Mouse (Mus musculus) heart, postnatal 0 days (tissue): ENCODE measurements around the gene Cx3cr1. TPM values are rescaled to one million over a fixed set of nuclear protein-coding genes. Genes with fewer than 3 reads are reported as not detected.

Experiments used
- ATAC-seq: fragments of 200-750 bp; cut with Nextera tagmentation; 2 replicates; pipeline ENCODE4 v1.8.0; 2017; ENCODE audit warnings: low read depth, moderate number of reproducible peaks, moderate library complexity; ENCODE audit not compliant: insufficient read depth
- DNase-seq: peaks from one replicate; pipeline ENCODE4 v3.0.0-alpha.2; 2016; ENCODE audit warnings: low spot score
- H3K27ac ChIP-seq: fragments of 300-500 bp; sonication (generic); 2 replicates; pipeline ENCODE4 v1.5.1; 2014; ENCODE audit warnings: low read depth, mild to moderate bottlenecking
- H3K27me3 ChIP-seq: fragments of 300-500 bp; sonication (generic); 2 replicates; pipeline ENCODE4 v1.6.1; 2014; ENCODE audit warnings: low read length, mixed read lengths; ENCODE audit not compliant: control insufficient read depth, insufficient read depth
- H3K36me3 ChIP-seq: fragments of 300-500 bp; sonication (generic); replicated peaks from 2 replicates; pipeline ENCODE4 v1.6.1; 2014; ENCODE audit warnings: low read length, mixed read lengths; ENCODE audit not compliant: control insufficient read depth, insufficient read depth
- H3K4me1 ChIP-seq: fragments of 300-500 bp; sonication (generic); 2 replicates; pipeline ENCODE4 v1.6.1; 2014; ENCODE audit warnings: antibody characterized with exemption; ENCODE audit not compliant: control insufficient read depth, insufficient read depth
- H3K4me2 ChIP-seq: fragments of 300-500 bp; sonication (generic); 2 replicates; pipeline ENCODE4 v1.6.1; 2014; ENCODE audit warnings: low read depth, mild to moderate bottlenecking, low read length, moderate library complexity
- H3K4me3 ChIP-seq: fragments of 300-500 bp; sonication (generic); 2 replicates; pipeline ENCODE4 v1.5.1; 2014; ENCODE audit warnings: low read depth, low read length
- H3K9ac ChIP-seq: fragments of 300-500 bp; sonication (generic); replicated peaks from 2 replicates; pipeline ENCODE4 v1.6.1; 2014; ENCODE audit warnings: low read depth, low read length, mixed read lengths
- H3K9me3 ChIP-seq: fragments of 300-500 bp; sonication (generic); replicated peaks from 2 replicates; pipeline ENCODE4 v1.6.1; 2016; ENCODE audit warnings: low read length; ENCODE audit not compliant: control insufficient read depth
- CTCF ChIP-seq: IDR thresholded peaks from 2 replicates; pipeline ENCODE4 v1.5.1; 2016; ENCODE audit warnings: antibody characterized with exemption, control low read depth, low read depth
- EP300 ChIP-seq: IDR thresholded peaks from 2 replicates; pipeline ENCODE4 v1.6.1; 2016; ENCODE audit warnings: antibody characterized with exemption, low read depth
- WGBS: fragments of 180-500 bp; shearing (Covaris S2); extraction: QIAGEN DNeasy Blood & Tissue Kit; methylation state at CpG from one replicate; pipeline ENCODE4 v1.1.7; 2014; 5-methylcytosine and 5-hydroxymethylcytosine counted together
- polyA plus RNA-seq: library from polyadenylated mRNA; unstranded; fragments of >200 nt; fragmentation: Nextera tagmentation; extraction: Ambion mirVana; gene quantifications from 2 replicates; pipeline ENCODE4 v1.2.1, GENCODE M21; 2015
- total RNA-seq: library from RNA; depleted of rRNA; stranded (reverse); fragments of >200 nt; gene quantifications from 2 replicates; pipeline ENCODE4 v1.2.3, GENCODE M21; 2014; ENCODE audit warnings: low replicate concordance

Cx3cr1 gene
- total and polyA plus RNA-seq, 2 experiments from 2014 or later, result 4.7 to 5.2 TPM

DNA sequence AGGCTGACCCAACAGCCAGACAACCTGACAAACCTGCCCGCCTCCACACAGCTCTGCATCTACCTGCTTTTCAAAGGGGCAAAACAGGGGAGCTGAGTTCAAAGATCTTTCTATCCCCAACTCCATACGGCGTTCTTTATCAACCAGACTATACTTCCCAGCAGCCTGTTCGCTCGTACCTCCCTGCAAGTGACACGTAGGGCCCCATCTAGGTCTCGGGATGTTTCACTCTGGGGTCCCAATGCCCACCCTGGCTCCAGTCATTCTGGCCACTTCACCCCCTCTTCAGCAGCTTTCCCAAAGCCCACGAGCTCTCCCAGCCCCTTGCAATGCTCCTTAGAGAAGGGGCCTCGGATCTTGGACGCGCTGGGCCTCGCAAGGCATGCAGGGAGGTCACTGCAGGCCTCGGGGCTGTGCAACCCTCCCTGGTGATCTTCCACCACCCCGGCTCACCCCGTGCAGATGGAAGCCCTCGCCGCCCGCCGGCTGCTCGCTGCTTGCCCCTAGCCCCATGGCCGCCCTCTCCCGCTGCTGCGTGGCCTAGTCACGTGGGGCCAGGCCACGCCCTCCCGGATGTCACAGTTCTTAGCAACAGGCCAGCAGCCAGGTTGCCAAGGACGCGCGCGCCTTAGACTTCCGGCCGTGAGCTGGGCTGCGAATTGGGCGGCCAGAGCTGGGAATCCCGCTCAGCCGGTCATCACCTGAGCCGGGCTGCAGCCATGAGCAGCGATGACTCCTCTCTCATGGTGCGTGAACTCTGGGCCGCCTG lies 132.5 kb downstream of the Cx3cr1 start, which contains the start of the genes Gorasp1 and Ttc21a:
Gorasp1 (minus strand) TSS at position 561 of the 769 bp plus-strand sequence.
Ttc21a (plus strand) TSS at position 602 of the 769 bp plus-strand sequence.
- Histone ChIP-seq H3K36me3 (peaks cover 4% of the 10 kb centered on the region; the same call in 1 of the 2 replicates), H3K4me2 (peak within 1 kb of the TSS; percentile 98), H3K4me1 (peaks cover 13% of the 10 kb centered on the region; the same call in 1 of the 2 replicates), H3K4me3 (peak within 1 kb of the TSS; percentile 79), H3K9ac (peak within 1 kb of the TSS; percentile 84), H3K9me3 (no peaks in the 10 kb centered on the region), H3K27ac (peak within 1 kb of the TSS; percentile 79), H3K27me3 (no peaks in the 10 kb centered on the region)
- TF ChIP-seq CTCF (peak; percentile 18; the same call in 1 of the 2 replicates), EP300 (no peak)
- peak; percentile 88 for DNase-seq
- WGBS, result 1% methylated on average over 40 of the region's 40 CpGs
- peak; percentile 97 for ATAC-seq

DNA sequence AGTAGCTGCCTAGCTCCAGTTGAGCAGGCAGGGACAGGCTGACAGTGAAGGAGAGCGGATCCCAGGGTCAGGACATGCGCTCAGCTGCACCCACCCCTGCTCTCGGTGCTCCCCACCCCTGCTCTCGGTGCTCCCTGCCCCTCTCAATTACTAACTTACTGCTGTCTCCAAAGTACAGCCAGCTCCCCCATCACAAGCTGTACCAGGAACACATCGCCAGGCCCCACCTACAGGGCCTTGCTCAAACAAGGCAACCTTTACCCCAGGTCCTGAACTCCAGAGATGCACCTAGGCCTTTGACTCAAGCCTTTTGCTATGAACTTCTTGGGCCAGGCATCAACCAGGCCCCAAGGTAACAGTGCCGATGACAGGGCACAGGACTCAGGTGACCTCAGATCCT lies 136.0 kb downstream of the Cx3cr1 start:
- Histone ChIP-seq H3K9me3 (no peaks in the 10 kb centered on the region), H3K9ac (no peak overlapping the region), H3K36me3 (peaks cover 12% of the 10 kb centered on the region; the same call in 1 of the 2 replicates), H3K27me3 (no peaks in the 10 kb centered on the region), H3K4me1 (peaks cover 13% of the 10 kb centered on the region; the same call in 1 of the 2 replicates), H3K4me3 (no peak overlapping the region), H3K4me2 (no peak overlapping the region), H3K27ac (no peak overlapping the region)
- TF ChIP-seq EP300, result no peak
- no peak for TF ChIP-seq CTCF
- 91% methylated on average over 6 of the region's 6 CpGs for WGBS
- DNase-seq, result no peak
- no peak for ATAC-seq

GRCm38 (mm10) chr9:119932358-119932757 lies 137.3 kb downstream of the Cx3cr1 start:
- Histone ChIP-seq H3K4me2 (no peak overlapping the region), H3K36me3 (peaks cover 26% of the 10 kb centered on the region), H3K4me1 (peaks cover 9% of the 10 kb centered on the region; the same call in 1 of the 2 replicates), H3K27ac (no peak overlapping the region), H3K27me3 (no peaks in the 10 kb centered on the region), H3K4me3 (no peak overlapping the region), H3K9me3 (no peaks in the 10 kb centered on the region), H3K9ac (no peak overlapping the region)
- DNase-seq (no peak), ATAC-seq (no peak)
- TF ChIP-seq CTCF, result no peak
- no peak for TF ChIP-seq EP300
- WGBS, result 87% methylated on average over 12 of the region's 12 CpGs

- no peak overlapping the region for H3K4me3 ChIP-seq
- H3K9ac ChIP-seq, result no peak overlapping the region
- H3K4me2 ChIP-seq, result no peak overlapping the region
- H3K27ac ChIP-seq, result no peak overlapping the region
- DNase-seq, result no peak
- no peak for TF ChIP-seq CTCF
- TF ChIP-seq EP300, result no peak
- no peaks in the 10 kb centered on the region for H3K27me3 ChIP-seq
- no peaks in the 10 kb centered on the region for H3K4me1 ChIP-seq
- H3K36me3 ChIP-seq, result peaks cover 70% of the 10 kb centered on the region
- H3K9me3 ChIP-seq, result no peaks in the 10 kb centered on the region
- WGBS, result 83% methylated on average over 5 of the region's 5 CpGs
- ATAC-seq, result no peak
These were observed 143.2 kb downstream of the Cx3cr1 start for GRCm38 (mm10) chr9:119926497-119926896.

- WGBS, result 79% methylated on average over 8 of the region's 8 CpGs
- Histone ChIP-seq H3K4me1 (no peaks in the 10 kb centered on the region), H3K4me2 (no peak overlapping the region), H3K36me3 (peaks cover 77% of the 10 kb centered on the region), H3K27ac (no peak overlapping the region), H3K27me3 (no peaks in the 10 kb centered on the region), H3K4me3 (no peak overlapping the region), H3K9ac (no peak overlapping the region), H3K9me3 (no peaks in the 10 kb centered on the region)
- no peak for TF ChIP-seq EP300
- no peak for TF ChIP-seq CTCF
- DNase-seq (no peak), ATAC-seq (no peak)
These were observed 143.9 kb downstream of the Cx3cr1 start for GRCm38 (mm10) chr9:119925729-119926128.
